Mouse (Mus musculus) right cerebral cortex, postnatal 14 days (tissue): ENCODE results near the gene Tbx6.
"Not testable (repeated sequence)": the region's sequence is repeated elsewhere in the genome, so short reads cannot be mapped to it uniquely, and the experiment has no call there.

Experiments
- DNase-seq: peaks from one replicate; pipeline ENCODE4 v3.0.0; 2022

Gene Tbx6

DNA sequence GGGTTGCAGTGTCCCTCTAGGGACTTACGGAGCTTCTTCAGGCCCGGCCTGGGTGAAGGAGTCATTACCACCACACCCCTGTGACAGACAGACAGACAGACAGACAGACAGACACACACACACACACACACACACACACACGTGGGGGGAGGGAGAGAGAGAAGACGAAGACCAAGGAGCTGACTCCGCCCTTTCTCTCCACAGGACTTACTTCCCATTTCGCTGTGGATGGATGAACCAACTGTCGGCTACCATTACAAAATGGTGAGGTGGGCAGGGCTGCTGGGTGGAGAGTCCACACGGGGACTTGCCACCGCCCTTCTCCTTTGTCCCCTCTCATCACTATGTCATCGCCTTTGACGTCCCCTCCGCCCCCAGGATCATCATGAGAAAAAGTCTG lies 10.5 kb upstream of the Tbx6 start:
- no peak for DNase-seq

DNA sequence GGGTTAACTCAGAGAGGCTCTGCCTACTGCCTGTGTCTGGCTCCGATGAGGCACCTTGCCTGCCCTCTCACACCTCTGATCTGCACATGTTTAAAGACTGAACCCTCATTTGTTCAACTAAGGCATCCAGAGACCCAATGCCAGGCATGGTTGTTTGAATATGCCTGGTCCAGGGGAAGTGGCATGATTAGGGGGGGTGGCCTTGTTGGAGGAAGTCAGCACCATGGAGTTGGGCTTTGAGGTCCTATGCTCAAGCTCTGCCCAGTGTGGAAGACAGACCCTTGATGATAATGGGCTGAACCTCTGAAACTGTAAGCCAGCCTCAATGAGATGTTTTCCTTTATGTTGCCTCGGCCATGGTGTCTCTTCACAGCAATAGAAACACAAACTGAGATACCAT lies 7.9 kb upstream of the Tbx6 start:
- no peak for DNase-seq

DNA sequence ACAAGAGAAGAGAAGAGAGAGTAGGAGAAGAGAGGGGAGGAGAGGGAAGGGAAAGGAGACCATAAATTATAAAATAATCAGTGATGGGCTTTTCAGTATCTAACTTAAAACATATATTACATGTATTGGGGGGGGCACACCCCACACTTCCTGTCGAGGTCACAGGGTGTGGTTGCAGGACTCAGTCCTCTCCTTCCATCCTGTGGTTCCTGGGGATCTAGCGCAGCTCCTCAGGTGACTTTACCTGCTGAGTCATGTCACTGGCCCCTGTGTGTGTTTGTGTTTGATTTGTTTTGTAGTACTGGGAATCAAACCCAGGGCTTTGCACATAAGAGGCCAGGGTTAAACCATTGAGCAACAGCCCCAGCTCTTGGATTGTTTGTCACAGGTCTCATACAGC lies 6.8 kb upstream of the Tbx6 start:
- DNase-seq = no peak

DNA sequence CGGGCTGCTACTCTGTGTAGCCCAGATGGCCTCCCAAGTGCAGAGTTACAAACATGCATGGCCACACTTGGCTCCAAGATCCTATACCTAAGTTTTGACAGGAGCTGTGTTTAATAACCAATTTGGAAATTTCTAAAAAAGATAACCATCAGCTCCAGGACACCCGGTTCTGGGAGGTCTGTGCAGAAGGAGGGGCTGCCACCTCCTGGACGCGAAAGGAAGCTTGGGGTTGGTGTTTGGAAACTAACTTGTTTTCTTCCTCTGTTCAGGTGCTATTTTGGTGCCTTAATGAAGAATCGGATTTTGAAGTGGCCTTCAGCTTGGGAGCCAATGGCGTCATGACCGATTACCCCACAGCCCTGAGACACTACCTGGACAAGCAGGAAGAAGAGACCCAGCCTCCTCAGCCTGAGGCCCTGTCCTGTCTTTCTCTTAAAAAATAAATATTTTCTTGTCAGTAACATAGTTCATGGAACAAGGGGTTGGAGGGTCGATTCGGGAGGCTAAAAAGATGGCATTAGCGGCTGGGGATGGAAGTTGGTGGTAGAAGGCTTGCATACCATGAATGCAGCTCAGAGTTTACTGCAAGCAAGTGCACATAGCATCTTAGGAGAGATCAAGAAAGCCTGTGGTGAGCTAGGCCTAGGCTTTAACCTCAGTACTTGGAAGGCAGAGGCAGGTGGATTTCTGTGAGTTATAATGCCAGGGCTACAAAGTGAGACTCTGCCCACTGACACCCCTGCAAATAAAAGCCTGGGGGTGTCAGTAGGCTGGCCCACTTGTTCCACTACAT lies 5.9 kb upstream of the Tbx6 start:
- DNase-seq = no peak

- DNase-seq = no peak
Observed at GRCm38 (mm10) chr7:126775978-126776234, 5.4 kb upstream of the Tbx6 start.

- DNase-seq = peak; percentile 94
Observed at GRCm38 (mm10) chr7:126776598-126777057, 4.7 kb upstream of the Tbx6 start, which contains the start of gene Ypel3. TSS of gene Ypel3 (plus strand) at chr7:126776955.

GRCm38 (mm10) chr7:126777476-126777875 lies 3.8 kb upstream of the Tbx6 start:
- DNase-seq = no peak

GRCm38 (mm10) chr7:126778147-126778546 lies 3.1 kb upstream of the Tbx6 start:
- DNase-seq = no peak

GRCm38 (mm10) chr7:126779101-126779500 lies 2.2 kb upstream of the Tbx6 start:
- DNase-seq = not testable (repeated sequence)

DNA sequence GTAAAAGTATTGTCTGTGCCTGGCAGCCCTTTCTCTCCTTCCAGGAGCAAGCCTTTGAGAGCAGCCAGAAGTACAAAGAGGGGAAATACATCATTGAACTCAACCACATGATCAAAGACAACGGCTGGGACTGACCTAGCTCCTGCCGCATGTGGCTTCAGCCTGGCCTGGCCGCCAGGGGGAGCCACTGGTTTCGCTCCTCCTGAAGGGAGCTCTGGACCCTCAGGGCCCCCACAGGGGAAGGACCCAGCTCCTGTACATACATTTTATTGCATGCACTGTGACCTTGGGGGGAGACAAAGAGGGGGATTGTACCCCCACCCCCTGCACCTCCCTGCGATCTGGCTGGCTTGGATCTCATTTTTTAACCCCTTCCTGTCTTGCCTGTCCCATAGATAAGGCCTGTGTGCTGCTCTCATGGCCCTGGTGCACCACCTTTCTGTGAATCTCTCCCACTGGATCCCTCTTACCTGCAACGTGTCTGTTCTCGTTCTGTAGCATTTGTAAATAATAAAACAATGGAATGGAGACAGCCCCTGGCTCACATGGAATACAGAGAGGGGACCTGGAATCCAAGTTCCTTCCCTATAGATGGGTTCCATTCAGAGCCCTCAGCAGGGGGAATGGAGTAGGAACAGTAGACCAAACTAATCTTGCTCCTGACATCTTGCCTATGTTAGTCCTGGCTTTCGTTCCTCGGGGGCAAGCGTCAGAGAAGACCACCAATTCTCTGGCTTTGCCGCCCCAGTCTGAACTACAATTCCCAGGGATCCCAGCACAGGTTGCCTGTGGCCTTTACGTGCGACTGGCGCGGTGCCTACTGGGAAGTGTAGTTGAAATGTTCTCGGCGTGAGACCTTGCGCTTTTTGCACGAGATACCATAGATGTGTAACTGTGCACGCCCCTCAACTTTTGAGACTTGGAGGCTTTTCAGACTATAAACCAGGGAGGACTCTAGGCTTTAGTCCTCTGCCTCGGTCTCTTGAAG lies 1.0 kb upstream of the Tbx6 start:
- DNase-seq = peak; percentile 92

DNA sequence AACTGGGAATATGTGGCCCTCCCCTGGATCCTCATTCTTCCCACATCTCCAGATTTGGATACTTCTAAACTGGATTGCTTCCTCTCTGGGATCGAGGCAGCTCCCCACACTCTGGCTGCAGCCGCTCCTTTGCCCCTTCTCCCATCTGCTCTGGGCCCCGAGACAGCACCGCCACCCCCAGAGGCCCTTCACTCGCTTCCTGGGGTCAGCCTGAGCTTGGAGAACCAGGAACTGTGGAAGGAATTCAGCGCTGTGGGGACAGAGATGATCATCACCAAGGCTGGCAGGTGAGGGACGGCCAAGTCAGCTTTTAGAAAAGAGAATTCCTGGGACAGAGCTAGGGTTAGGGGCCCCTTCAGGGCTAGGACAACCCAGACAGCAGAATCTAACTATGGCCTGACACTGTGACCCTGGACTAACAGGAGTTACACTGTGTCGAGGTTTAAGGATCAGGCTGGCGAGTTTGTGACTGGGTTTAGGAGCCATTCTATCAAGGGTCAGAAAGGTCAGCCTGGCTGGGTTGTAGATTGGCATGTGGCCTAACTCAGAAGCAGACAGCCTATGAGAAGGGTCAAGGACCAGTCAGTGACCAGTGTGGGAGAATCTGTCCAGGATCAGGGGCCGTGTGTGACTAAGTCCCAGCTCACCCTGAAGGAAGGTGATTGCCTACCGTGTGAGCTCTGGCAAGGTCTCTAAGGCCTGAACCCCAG lies 533 bp downstream of the Tbx6 start:
- no peak for DNase-seq

- no peak for DNase-seq
Observed at GRCm38 (mm10) chr7:126782693-126783092, 1.4 kb downstream of the Tbx6 start.

DNA sequence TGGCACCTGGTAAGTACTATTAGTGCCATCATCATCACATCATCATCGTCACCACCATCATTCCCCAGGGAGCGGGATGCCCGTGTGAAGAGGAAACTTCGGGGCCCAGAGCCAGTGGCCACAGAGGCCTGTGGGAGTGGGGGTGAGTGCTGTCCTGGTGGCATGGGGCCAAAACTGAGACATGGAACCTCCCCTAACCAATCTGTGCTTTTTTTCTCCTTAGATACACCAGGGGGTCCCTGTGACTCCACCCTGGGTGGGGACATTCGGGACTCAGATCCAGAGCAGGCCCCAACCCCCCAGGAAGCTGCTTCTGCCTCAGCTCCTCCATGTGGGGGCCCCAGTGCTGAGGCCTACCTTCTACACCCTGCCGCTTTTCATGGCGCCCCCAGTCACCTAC lies 3.2 kb downstream of the Tbx6 start:
- no peak for DNase-seq

- no peak for DNase-seq
Observed at GRCm38 (mm10) chr7:126785056-126785455, 3.8 kb downstream of the Tbx6 start.

DNA sequence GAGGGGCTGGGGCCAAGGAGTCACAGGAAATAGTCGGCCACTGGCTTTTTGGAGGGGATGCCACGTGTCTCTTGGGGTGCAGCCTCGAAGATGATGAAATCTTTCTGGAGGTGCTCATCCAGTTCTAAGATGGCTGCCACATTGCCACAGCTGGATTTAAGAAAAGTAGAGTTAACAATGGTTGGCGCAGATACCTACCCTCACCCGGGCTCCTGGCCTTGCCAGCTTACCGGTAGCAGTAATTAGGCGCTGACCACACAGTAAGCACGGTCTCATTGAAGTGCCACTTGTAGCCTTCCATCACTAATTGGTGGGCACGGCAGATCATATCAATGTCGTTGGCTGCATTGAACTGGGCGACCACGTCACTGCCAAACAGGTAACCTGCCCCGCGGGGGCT lies 4.9 kb downstream of the Tbx6 start:
- DNase-seq = no peak

- no peak for DNase-seq
Observed at GRCm38 (mm10) chr7:126789141-126789540, 7.9 kb downstream of the Tbx6 start.

DNA sequence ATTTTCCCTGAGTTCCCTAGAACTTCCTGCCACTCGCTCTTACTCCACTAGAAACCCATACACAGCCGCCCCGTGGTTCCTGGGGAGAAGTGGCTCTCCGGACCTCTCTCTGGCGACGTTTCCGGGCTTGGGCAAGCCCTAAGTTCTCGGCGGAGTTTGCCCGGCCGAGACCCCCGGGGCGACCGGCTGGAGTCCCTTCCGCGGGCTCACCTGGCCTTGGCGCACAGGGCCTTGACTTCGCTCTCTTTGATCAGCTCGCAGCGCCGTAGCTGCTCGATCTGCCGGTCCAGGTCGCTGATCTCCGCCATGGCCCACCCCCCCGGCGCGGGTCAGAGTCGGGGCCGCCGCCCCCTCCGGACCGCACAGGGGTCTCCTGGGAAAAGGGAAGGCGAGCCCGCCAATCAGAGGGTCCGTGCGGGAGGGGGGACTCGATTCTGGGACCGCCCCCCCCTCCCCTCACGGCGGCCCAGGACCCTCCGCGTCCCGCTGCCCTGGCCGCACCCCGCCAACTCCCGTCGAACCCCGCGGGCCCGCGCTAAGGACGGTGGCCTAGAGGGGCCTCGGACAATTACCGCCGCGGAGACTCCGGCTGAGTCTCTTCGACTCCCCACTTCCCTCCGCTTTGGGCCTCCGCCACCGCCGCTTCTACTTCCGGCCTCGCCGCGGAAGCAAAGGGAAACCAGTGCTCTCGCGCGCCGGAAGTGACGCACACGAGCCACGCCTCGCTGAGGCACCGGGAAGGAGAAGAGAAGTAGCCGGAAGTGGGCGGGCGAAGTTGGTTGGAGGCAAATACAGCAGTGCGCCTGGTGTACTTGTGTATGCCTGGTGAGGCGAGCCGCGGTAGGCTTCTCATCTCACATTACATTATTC lies 10.8 kb downstream of the Tbx6 start, which contains the start of gene Ppp4c:
TSS of gene Ppp4c (minus strand) at position 646 of the 870 bp plus-strand sequence.
- peak; percentile 98 for DNase-seq

DNA sequence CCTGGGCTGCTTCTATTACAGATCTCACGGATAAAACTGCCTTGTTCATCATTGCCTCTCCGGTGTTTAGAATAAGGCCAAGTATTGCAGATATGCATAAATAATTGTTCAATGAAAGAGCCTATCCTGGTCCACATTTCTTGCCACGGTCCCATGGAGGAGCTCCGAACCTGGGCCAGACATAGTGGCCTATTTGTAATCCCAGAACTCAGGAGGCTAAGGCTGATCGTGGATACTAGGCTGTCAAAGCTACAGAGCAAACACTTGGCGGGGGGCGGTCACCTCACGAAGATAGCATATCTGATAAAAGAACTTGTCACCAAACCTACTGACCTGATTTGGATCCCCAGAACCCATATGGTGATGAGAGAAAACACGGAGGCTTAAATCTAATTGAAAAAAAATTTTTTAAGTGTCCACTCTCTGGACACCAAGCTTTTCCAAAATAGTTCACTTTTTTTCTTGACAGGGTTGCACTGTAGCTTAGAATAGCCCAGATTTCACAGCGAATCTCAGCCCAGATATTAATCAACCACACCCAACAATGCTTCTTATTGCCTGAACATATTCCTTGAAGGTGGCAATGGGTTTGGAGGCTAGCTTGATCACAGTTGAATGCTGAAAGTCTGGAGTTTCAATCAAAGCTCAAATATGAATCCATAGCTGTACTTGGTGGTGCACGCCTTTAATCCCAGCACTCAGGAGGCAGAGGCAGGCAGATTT lies 11.6 kb downstream of the Tbx6 start:
- no peak for DNase-seq

GRCm38 (mm10) chr7:126793456-126794270 lies 12.4 kb downstream of the Tbx6 start:
- DNase-seq = no peak

DNA sequence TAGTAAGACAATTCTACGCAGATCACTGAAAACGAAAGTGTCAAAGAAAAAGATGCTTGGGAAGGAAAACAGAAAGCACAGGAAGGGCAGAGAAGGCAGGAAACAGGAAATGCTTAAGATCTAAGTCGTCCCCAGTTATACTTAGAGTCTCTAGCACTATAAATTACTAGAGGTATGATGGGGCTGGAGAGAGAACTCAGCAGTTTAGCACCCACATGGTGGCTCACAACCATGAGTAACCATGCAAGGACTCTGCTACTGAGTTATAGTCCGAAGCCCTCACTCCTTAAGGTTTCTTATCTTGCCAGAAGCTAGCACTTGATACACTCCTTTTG lies 13.0 kb downstream of the Tbx6 start:
- DNase-seq = no peak
